Mouse (Mus musculus): ENCODE measurements around the gene Ifnar1.

DNA sequence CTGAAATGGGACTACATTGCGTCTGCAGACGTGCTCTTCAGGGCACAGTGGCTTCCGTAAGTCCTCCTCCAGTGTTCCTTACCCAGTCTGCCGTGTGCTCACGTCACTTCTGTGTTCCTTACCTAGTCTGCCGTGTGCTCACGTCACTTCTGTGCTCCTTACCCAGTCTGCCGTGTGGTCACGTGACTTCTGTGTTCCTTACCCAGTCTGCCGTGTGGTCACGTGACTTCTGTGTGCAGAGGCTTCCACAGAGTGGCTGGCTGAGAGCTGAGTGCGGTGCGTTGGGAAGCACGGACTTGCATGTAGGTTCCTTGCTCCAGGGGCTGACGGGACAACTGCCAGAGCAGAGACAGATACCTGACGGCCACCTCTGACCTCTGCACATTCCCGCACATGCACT is 11.2 kb downstream of the Ifnar1 start:
- TF ChIP-seq CTCF (IDR thresholded peaks at IDR 0.05) (no peak), POLR2A (IDR thresholded peaks at IDR 0.05; ENCODE audit: insufficient read depth, low read depth, low read length) (no peak)
